Mouse (Mus musculus) testis, adult 2 months (tissue): ENCODE data around the gene Cux2.

Experiments
- CTCF ChIP-seq: fragments of 200-500 bp; IDR thresholded peaks from 2 replicates; pipeline ENCODE4 v1.5.1; 2012; ENCODE audit warnings: low read depth, mild to moderate bottlenecking, inconsistent platforms, low read length, moderate library complexity; ENCODE audit not compliant: control insufficient read depth, insufficient read depth, insufficient replicate concordance
- POLR2A ChIP-seq: fragments of 200-500 bp; IDR thresholded peaks from 2 replicates; pipeline ENCODE4 v1.6.1; 2012; ENCODE audit warnings: low read depth, mild to moderate bottlenecking, inconsistent platforms, low read length, moderate library complexity; ENCODE audit not compliant: control insufficient read depth

DNA sequence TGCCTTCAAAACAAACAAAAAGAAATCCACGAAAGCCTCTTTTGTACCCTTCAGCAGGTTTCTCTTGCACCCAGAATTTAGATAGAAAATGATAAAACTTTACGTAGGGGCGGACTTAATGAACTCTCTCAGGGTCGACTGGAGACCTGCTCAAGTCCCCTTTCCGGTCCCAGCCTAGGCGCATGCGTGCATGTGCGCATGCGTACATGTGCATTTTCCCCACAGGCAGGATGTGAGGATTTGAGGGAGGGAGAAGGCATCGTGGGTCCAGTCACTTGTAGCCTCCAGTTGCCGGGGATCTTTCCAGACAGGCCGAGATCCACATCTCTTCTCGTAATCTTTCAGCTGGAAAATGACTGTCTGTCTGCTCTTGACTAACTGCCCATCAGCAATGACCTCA, 31.6 kb upstream of the Cux2 start:
- TF ChIP-seq CTCF (no peak), POLR2A (no peak)
